Mouse (Mus musculus) megakaryocyte, embryonic 14.5 days (primary cell): ENCODE data around the gene 4921536K21Rik.
"Not testable (repeated sequence)": the region's sequence is repeated elsewhere in the genome, so short reads cannot be mapped to it uniquely, and the experiment has no call there.

ENCODE experiments used
- FLI1 ChIP-seq: IDR thresholded peaks from 2 replicates; pipeline ENCODE4 v1.6.1; 2012; ENCODE audit warnings: low read length, inconsistent platforms, mixed read lengths
- GATA1 ChIP-seq: IDR thresholded peaks from 3 replicates; pipeline ENCODE4 v1.6.1; 2012; ENCODE audit warnings: mixed read lengths, low read length, inconsistent platforms, borderline replicate concordance

DNA sequence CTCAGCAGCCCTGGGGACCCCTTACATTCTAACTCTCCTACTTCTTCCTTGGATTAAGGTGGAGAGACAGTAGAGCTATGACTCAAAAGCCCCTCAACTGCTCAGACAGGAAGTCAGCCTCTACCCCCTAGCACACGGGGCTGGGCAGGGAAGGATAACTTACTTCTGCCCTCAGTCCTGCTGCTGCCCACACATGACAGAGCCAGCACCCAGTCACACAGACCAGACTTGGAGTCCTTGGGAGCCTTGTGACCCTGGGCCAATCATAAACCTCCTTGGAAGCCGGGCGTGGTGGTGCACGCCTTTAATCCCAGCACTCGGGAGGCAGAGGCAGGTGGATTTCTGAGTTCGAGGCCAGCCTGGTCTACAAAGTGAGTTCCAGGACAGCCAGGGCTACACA is 16.5 kb upstream of the 4921536K21Rik start:
- TF ChIP-seq GATA1, FLI1: not testable (repeated sequence)
